Mouse (Mus musculus): Measurements from ENCODE around the gene Prr32.

GRCm38 (mm10) chrX:45090604-45091003 lies at the start of gene Prr32:
- TF ChIP-seq CTCF (IDR thresholded peaks at IDR 0.05; ENCODE audit: low read depth, low read length) (no peak), POLR2A (IDR thresholded peaks at IDR 0.05; ENCODE audit: borderline replicate concordance, low read depth, low read length) (no peak)

All from bone marrow macrophage, adult 2 months (primary cell).